Mouse (Mus musculus) CD4-positive, CD25-positive, alpha-beta regulatory T cell, adult 4 months (primary cell): ENCODE data around the gene Abraxas2. TPM values are rescaled to one million over a fixed set of nuclear protein-coding genes. Genes with fewer than 3 reads are reported as not detected.

ENCODE experiments used
- ATAC-seq: one replicate; pipeline ENCODE4 v1.8.0; 2017
- polyA plus RNA-seq, 2 experiments: library from polyadenylated mRNA; unstranded; fragments of 100-300 nt; shearing (Covaris generic); gene quantifications; one replicate each; pipeline ENCODE4 v1.2.1; 2017

The Abraxas2 gene
- polyA plus RNA-seq, 2 experiments from 2014 or later = 35.2 to 37.9 TPM

DNA sequence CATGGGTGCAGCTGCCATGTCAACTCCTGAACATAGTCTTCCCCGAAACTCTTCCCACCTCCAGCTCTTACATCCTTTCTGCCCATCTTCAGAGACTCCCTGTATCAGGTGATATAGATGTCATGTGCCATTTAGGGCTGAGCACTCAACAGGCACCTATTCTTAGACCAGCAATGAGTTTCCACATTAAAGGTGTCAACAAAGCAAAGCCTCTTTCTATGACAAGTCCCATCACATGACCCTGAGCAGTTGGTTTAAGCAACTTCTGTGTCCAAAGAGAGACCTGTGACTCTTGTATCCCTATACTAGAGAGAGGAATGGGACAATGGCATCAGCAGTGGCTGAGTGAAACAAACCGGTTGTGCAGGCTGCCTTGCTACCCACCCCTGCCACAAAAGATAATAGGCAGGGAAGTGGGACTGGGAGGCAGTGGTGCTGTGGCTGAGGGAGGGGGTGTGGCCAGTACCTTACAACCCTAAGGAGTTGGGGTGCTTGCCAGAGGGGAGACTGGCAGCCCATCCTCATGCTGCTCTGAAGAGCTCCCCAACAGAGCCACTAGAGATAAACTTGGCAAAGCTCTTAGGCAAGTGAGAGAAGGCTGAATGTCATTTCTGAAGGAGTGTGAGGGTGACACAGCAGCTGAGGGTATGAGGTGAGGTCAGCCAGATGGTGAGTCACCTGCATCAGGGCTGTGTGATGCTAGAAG is 42.0 kb downstream of the Abraxas2 start:
- no peak for ATAC-seq

DNA sequence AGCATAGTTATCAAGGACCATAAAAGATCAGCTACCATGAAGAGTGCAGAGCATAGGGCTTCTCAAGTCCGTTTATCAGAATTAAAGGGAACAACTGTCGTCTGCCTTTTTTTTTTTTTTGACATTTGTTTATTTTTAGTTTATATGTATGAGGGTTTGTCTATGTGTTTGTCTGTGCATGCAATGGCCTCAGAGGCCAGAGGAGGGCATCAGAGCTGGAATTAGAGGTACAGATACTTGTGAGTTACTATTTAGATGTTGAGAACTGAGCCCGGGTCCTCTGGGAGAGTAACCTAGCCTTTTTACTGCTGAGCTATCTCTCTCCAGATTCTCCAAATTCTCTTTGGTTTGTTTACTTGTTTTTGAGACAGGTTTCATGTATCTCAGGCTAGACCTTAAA is 44.8 kb downstream of the Abraxas2 start:
- no peak for ATAC-seq

DNA sequence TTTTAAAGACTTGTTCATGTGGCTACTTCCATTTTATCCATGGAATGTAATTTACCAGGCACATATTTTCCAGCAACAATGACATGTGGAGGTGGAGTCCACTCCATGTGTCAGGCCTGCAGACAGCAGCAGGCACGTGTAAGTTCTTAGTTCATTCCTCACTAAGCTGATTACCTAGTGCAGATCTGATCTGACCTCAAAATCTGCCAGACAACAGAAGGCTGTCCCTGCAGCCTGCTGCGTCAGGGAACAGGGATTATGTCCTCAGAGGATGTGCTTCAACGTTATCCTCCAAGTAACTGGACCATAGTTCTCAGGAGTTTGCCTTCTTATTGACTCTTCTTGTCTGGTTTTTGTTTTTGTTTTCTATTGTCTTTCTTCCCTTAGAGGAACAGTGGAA is 62.9 kb downstream of the Abraxas2 start:
- no peak for ATAC-seq

DNA sequence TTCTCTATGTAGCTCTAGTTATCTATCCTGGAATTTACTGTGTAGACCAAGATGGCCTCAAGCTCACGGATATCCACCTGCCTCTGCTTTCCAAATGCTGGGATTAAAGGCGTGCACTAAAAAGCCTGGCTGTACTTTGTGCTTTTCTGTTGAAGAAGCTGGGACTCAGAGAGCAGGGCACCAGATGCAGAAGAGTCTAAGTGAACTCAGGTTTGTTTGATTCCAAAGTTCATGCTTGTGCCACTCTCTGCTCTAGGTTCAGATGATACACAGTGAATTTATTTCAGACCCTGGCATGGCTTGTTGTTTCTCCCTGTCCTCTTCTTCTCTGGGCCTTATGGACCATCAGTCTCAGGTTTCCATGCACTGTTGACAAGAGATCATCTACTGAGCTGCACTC is 66.2 kb downstream of the Abraxas2 start:
- no peak for ATAC-seq

DNA sequence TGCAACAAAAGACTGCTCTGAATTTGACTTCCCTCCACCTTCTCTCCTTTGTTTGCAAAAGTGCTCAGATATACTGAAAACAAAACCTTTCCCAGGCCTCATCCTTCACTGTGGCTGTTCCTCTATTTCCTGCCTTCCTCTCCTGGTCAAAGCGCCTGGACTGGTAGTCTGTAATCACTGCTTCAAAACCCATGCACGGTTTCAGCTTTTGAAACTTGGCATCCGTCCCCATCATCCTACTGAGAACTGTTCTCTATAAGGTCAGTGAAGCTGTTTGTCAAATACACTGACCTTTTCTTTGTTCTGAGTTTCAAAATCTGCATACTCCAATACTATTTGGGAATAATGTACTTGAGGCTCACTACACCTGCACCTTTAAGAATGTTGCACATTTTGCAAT is 68.2 kb downstream of the Abraxas2 start:
- ATAC-seq = no peak

DNA sequence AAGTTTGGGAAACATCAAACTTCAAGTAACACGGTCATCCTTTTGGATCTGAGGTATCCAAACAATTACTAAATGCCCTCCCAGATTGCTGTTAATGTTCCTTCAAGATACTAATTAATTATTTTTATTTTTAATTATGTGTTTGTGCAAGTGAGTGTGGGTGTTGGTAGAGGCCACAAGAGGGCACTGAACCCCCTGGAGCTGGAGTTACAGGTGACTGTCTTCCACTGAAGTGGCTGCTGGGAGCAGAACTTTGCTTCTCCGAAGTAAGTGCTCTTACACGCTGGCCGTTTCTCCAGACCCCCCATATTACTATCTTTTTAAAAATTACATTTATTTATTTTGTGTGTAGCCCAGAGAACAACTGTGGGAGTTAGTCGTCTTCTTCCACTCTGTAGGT is 71.0 kb downstream of the Abraxas2 start:
- no peak for ATAC-seq

DNA sequence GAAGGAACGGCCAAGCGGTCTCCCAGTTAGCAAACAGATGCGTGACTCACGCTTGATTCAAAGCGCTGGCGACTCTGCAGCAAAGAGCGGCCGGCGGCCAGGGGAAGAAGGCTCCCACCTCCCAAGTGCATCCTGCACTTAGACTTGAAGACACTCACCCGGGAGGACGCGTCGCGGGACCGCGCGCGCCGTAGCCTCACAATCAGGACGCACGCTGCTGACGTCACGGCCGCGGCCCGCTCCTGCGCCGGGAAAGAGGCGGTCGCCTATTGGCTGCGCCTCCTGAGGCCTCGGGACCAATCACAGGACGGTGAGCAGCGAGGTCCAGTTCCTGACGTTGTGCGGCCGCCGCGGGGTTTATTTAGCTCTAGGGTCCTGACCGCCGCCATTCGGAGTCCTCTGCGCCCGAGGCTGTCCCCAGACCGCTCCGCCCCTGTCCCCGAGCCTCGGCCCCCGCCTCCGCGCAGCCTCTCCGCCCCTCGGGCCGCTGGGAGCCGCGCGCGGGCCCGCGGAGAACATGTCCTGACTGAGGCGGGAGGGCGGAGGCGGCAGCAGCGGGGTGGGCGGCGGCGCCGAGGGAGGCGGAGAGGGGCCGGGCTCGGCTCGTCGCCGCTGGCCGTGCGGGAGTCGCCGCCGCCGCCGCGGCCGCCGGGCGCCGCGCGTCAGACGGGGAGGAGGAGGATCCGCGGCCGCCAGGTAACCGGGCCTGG is 72.0 kb downstream of the Abraxas2 start, which contains the start of gene Zranb1:
Zranb1 (plus strand) TSS at position 293 of the 710 bp plus-strand sequence.
- peak; percentile 95 for ATAC-seq

DNA sequence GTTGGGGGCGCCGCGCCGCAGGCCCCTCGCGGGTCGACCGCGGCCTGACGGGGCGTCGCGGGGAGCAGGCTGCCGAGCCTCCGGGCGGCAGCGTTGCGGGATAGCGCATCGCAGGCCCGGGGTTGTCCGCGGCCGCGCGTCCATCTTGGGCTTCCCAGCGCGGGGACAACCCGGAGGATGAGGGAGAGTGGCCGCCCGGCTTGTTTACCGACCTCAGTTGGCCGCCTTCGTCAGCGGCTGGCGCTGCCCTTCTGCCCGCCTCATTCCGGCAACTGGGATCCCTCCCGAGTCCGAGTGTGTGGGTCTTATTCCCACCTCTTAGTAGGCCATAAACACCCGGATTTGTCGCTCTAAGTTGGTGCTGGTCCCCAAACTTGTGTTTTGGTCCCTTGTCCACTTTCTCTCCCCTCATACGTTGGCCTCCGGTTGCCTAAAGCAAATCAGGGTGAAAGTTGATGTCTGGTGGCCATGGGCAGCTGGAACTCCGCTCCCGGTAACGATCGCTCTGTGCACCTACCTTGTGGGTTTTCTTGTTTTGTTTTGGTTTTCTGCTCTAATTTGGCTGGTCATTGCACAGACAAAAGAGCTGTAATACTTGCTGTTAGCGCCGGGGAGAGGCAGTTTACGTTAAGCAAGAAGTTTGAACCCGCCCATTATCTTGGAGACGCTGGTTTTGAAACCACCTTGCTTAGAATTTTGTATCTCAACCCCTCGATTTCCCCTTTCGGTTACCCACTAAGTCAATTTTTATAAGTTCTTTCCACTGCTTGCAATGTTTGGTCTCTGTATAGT is 72.7 kb downstream of the Abraxas2 start:
- ATAC-seq = peak; percentile 32

DNA sequence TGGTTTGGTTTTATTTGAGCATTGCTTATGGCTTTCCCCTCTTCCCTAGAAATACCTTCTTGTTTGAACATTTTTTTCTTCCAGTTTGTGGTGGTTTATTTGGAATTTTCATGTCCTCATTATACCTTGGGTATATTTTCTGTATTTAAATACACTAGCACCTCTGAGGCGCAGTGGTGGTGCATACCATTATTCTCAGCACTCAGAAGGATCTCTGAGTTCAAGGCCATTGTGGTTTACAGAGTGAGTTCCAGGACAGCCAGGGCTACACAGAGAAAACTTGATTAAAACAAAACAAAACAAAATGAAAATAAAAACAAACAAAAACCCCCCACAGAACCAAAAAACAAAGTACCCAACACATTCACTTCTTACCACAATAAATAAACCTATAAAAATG is 74.3 kb downstream of the Abraxas2 start:
- no peak for ATAC-seq

Other genes starting within 250 kb of the Abraxas2 start
- 1 to 10 TPM; 4.0 to 5.0 TPM for gene Lhpp, start 248.6 kb upstream of the Abraxas2 start, polyA plus RNA-seq
- 100 to 1,000 TPM in 1 of 2 experiments, 10 to 100 TPM in 1; 73.4 to 102 TPM for gene Fam53b, start 45.3 kb upstream of the Abraxas2 start, polyA plus RNA-seq
- gene Eef1akmt2, start 6.6 kb upstream of the Abraxas2 start, polyA plus RNA-seq = 10 to 100 TPM; 55.3 to 58.5 TPM
- gene Zranb1, start 71.9 kb downstream of the Abraxas2 start, polyA plus RNA-seq = 10 to 100 TPM; 11.4 to 15.4 TPM